Mouse (Mus musculus): Measurements from ENCODE around the gene Nploc4. TPM values are rescaled to one million over a fixed set of nuclear protein-coding genes. Genes with fewer than 3 reads are reported as not detected.
"Not testable (repeated sequence)": the region's sequence is repeated elsewhere in the genome, so short reads cannot be mapped to it uniquely, and the experiment has no call there.

Nploc4 gene
- polyA plus RNA-seq, 1 experiment from 2014 or later = 15.6 TPM

DNA sequence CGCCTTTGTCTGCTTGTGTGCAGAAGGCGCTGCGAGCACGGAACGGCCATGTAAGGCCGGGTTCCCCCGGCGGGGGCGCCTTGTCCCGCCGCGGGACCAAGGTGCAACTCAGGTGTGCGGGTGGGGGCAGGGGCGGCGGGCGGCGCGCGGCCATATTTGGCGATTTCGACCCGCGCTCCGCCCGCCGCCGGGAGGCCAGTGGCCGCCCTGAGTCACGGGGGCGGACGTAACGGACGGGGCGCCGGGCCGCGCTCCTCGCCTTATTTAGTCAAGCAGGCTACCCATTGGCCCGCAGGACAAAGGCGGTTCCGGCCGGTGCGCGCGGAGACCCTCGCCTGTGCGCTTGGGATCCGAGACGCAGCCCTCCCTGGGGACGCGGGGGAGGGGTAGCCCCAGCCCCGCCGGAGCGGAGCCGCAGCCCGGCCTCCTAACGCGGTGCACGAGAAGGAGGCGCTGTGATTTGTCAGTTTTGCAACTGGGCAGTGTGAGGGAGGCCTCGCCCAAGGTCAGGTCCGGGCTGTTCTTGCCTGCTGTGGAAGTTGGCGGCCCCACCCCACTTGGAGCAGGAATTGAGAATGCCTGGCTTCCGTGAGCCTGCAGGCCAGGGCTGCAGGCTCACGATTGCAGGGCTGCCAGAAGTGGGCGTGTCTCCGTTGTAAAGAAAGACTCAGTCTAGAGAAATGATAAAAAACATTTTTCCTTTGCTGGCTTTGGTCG lies 87.4 kb downstream of the Nploc4 start:
- Histone ChIP-seq H3K27me3 (replicated peaks; ENCODE audit: control insufficient read depth, insufficient read depth, low read length) (no peaks in the 10 kb centered on the region), H3K4me2 (replicated peaks; ENCODE audit: low read depth) (peak overlapping the region; percentile 80), H3K36me3 (ENCODE audit: control insufficient read depth, insufficient read depth) (peaks cover 9% of the 10 kb centered on the region), H3K27ac (ENCODE audit: low read depth, low read length) (peak overlapping the region; percentile 99), H3K4me3 (ENCODE audit: low read depth, low read length) (peak overlapping the region; percentile 91), H3K9me3 (ENCODE audit: control insufficient read depth) (no peaks in the 10 kb centered on the region), H3K4me1 (replicated peaks; ENCODE audit: control insufficient read depth, insufficient read depth, low read length) (no peaks in the 10 kb centered on the region; the same call in 1 of the 2 replicates), H3K9ac (ENCODE audit: low read depth, low read length) (peak overlapping the region; percentile 100)
- peak; percentile 19 for TF ChIP-seq CTCF (IDR thresholded peaks at IDR 0.05; ENCODE audit: low read depth)
- peak; percentile 68 for ATAC-seq
- WGBS = under 1% methylated on average over 68 of the region's 68 CpGs

DNA sequence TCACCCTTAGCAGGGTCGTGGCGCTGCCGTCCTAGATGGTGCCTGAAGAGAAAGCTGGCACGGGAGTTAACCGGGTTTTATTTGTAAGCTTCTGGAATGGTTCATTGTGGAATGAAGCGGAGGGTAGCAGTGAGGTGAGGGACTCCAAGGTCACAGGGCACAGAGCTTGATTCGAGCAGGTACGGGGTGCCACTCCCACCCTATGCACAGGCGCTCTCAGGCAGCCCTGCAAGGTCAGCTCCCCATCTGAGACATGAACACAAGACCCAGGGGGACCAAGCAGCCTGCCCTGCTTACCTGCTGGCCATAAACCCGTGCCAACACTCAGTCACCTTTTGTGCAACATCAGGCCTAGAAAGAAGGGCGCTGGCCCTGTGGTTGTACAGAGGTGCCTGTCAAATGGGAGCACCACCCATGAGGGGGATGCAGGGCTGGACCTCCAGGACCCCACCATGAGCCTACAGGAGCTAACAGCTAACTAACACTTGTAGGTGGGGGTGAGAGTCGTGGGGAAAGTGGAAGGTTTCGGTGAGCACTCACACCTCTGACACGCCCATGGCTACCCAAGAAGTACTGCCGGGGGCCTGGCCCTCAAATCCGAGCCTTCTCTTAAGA lies 88.0 kb downstream of the Nploc4 start:
- H3K4me2 ChIP-seq (replicated peaks; ENCODE audit: low read depth) = peak overlapping the region; percentile 80
- H3K4me1 ChIP-seq (replicated peaks; ENCODE audit: control insufficient read depth, insufficient read depth, low read length) = no peaks in the 10 kb centered on the region; the same call in 1 of the 2 replicates
- H3K27ac ChIP-seq (ENCODE audit: low read depth, low read length) = peak overlapping the region; percentile 99
- no peaks in the 10 kb centered on the region for H3K27me3 ChIP-seq (replicated peaks; ENCODE audit: control insufficient read depth, insufficient read depth, low read length)
- H3K9ac ChIP-seq (ENCODE audit: low read depth, low read length) = peak overlapping the region; percentile 100
- ATAC-seq = peak; percentile 2
- H3K4me3 ChIP-seq (ENCODE audit: low read depth, low read length) = peak overlapping the region; percentile 91
- no peaks in the 10 kb centered on the region for H3K9me3 ChIP-seq (ENCODE audit: control insufficient read depth)
- H3K36me3 ChIP-seq (ENCODE audit: control insufficient read depth, insufficient read depth) = peaks cover 14% of the 10 kb centered on the region
- TF ChIP-seq CTCF (IDR thresholded peaks at IDR 0.05; ENCODE audit: low read depth) = no peak
- WGBS = 3% methylated on average over 16 of the region's 16 CpGs

DNA sequence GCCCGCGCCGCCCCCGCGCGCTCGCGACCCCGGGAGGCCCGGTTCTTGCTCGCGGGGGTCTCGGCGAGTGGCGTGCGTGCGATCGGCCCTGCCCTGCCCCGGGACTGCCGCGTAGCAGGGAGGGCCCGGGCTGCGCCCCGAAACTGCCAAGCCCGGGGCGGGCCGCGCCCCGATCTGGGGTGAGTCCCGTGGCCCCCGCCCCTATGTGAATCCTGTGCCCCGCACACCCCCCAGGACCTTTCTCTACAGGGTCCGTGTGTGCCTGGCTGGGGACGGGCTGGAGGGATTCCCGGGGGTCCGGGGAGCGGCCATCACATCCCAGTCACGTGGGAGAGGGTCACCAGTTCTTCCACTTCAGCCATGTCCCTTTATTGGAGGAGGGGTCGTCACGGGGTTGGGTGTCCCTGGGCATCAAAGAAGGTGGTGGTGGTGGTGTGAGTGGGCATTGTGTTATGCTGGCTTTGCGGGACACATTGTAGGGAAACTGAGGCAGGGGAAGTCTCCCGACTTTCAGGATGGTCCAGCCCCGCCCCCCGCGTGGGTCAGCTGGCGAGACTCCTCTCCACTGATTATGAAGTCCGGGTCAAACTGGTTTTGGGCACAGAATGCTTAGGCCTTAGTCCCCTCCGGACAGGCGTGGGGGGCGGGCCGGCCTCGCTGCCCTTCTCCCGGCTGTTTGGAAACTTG lies 88.7 kb downstream of the Nploc4 start:
- no peaks in the 10 kb centered on the region; the same call in 1 of the 2 replicates for H3K4me1 ChIP-seq (replicated peaks; ENCODE audit: control insufficient read depth, insufficient read depth, low read length)
- WGBS = 1% methylated on average over 50 of the region's 53 CpGs
- H3K9me3 ChIP-seq (ENCODE audit: control insufficient read depth) = no peaks in the 10 kb centered on the region
- peak overlapping the region; percentile 80 for H3K4me2 ChIP-seq (replicated peaks; ENCODE audit: low read depth)
- H3K36me3 ChIP-seq (ENCODE audit: control insufficient read depth, insufficient read depth) = peaks cover 14% of the 10 kb centered on the region
- peak overlapping the region; percentile 100 for H3K9ac ChIP-seq (ENCODE audit: low read depth, low read length)
- H3K27ac ChIP-seq (ENCODE audit: low read depth, low read length) = peak overlapping the region; percentile 99
- no peak for TF ChIP-seq CTCF (IDR thresholded peaks at IDR 0.05; ENCODE audit: low read depth)
- peak overlapping the region; percentile 91 for H3K4me3 ChIP-seq (ENCODE audit: low read depth, low read length)
- H3K27me3 ChIP-seq (replicated peaks; ENCODE audit: control insufficient read depth, insufficient read depth, low read length) = no peaks in the 10 kb centered on the region
- ATAC-seq = peak; percentile 18

DNA sequence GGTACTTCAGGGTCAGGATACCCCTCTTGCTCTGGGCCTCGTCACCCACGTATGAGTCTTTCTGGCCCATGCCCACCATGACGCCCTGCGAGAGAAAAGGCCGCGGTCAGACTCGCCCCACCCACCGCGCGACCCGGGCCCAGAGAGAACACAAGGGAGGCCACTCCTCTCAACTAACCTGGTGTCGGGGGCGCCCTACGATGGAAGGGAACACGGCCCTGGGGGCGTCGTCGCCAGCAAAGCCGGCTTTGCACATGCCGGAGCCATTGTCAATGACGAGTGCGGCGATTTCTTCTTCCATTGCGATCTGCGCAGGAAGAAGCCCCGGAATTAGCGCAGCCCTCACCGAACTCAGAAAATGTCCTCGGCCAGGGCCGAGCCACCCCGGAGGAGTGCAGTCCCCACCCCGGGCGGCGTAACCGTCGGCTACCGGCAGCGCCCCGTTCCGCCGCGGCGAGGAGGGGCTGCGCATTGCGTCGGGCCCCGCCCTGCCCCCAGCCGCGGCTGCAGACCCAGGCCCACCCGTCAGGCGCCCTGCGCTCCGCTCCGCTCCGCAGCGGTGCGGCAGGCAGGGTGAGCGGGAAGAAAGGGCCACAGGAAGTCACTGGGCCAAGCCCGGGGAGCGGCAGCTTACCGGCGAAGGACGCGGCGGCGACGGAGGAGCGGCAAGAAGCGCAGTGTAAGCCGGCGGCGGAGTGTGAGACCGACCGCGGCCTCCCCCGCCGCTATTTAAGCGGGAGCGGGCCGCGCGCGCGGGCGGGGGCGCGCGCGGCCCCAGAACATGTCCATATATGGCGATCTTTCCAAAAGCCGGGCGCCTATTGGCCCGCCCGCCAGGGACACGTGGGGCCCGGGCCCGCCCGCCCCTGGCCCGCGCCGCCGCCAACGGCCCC lies 89.5 kb downstream of the Nploc4 start, which contains the start of gene Actg1:
Gene Actg1 (minus strand): TSS at position 752 of the 893 bp plus-strand sequence.
- no peaks in the 10 kb centered on the region for H3K9me3 ChIP-seq (ENCODE audit: control insufficient read depth)
- peaks cover 14% of the 10 kb centered on the region for H3K36me3 ChIP-seq (ENCODE audit: control insufficient read depth, insufficient read depth)
- no peaks in the 10 kb centered on the region; the same call in 1 of the 2 replicates for H3K4me1 ChIP-seq (replicated peaks; ENCODE audit: control insufficient read depth, insufficient read depth, low read length)
- TF ChIP-seq CTCF (IDR thresholded peaks at IDR 0.05; ENCODE audit: low read depth) = no peak
- H3K4me2 ChIP-seq (replicated peaks; ENCODE audit: low read depth) = peak within 1 kb of the TSS; percentile 80
- WGBS = 4% methylated on average over 75 of the region's 103 CpGs
- H3K27ac ChIP-seq (ENCODE audit: low read depth, low read length) = peak within 1 kb of the TSS; percentile 99
- no peaks in the 10 kb centered on the region for H3K27me3 ChIP-seq (replicated peaks; ENCODE audit: control insufficient read depth, insufficient read depth, low read length)
- H3K4me3 ChIP-seq (ENCODE audit: low read depth, low read length) = peak within 1 kb of the TSS; percentile 91
- peak; percentile 67 for ATAC-seq
- peak within 1 kb of the TSS; percentile 100 for H3K9ac ChIP-seq (ENCODE audit: low read depth, low read length)

DNA sequence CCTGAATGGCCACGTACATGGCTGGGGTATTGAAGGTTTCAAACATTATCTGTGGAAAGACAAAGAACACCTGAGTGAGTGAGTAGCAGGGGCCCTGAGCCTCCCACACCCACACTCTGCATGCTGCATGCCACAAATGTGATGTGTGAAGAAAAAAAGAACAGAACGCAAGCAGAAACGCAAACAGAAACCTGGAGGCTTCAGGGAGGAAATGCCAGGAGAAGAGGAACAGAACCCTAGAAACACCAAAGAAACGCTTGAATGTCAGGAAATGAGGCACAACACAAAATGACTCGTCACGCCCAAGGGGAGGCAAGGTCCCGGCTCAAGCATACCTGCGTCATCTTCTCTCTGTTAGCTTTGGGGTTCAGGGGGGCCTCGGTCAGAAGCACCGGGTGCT lies 90.2 kb downstream of the Nploc4 start:
- Histone ChIP-seq H3K9ac (ENCODE audit: low read depth, low read length) (peak overlapping the region; percentile 100), H3K4me2 (replicated peaks; ENCODE audit: low read depth) (peak overlapping the region; percentile 80), H3K27ac (ENCODE audit: low read depth, low read length) (no peak overlapping the region), H3K4me3 (ENCODE audit: low read depth, low read length) (peak overlapping the region; percentile 91), H3K27me3 (replicated peaks; ENCODE audit: control insufficient read depth, insufficient read depth, low read length) (no peaks in the 10 kb centered on the region), H3K36me3 (ENCODE audit: control insufficient read depth, insufficient read depth) (peaks cover 14% of the 10 kb centered on the region), H3K9me3 (ENCODE audit: control insufficient read depth) (no peaks in the 10 kb centered on the region), H3K4me1 (replicated peaks; ENCODE audit: control insufficient read depth, insufficient read depth, low read length) (no peaks in the 10 kb centered on the region; the same call in 1 of the 2 replicates)
- WGBS = 2% methylated on average over 10 of the region's 10 CpGs
- TF ChIP-seq CTCF (IDR thresholded peaks at IDR 0.05; ENCODE audit: low read depth) = no peak
- no peak for ATAC-seq

DNA sequence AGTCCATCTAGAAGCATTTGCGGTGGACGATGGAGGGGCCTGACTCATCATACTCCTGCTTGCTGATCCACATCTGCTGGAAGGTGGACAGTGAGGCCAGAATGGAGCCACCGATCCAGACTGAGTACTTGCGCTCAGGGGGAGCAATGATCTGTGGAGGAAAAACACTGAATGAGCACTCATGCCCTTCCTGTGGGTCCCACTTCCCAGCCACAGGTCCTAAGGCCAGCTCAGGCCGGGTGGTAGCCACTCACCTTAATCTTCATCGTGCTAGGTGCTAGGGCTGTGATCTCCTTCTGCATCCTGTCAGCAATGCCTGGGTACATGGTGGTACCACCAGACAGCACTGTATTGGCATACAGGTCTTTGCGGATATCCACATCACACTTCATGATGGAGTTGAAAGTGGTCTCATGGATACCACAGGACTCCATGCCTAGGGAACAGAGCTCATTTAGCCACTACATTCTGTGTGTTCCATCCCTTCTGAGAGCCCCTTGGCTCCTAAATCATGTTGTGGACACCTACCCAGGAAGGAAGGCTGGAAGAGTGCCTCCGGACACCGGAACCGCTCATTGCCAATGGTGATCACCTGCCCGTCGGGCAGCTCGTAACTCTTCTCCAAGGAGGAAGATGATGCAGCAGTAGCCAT lies 91.0 kb downstream of the Nploc4 start:
- Histone ChIP-seq H3K4me2 (replicated peaks; ENCODE audit: low read depth) (peak overlapping the region; percentile 67), H3K36me3 (ENCODE audit: control insufficient read depth, insufficient read depth) (peaks cover 14% of the 10 kb centered on the region), H3K27ac (ENCODE audit: low read depth, low read length) (peak overlapping the region; percentile 28; the same call in 1 of the 2 replicates), H3K9ac (ENCODE audit: low read depth, low read length) (peak overlapping the region; percentile 40; the same call in 1 of the 2 replicates), H3K4me3 (ENCODE audit: low read depth, low read length) (peak overlapping the region; percentile 48)
- not testable (repeated sequence) for H3K27me3 ChIP-seq (replicated peaks; ENCODE audit: control insufficient read depth, insufficient read depth, low read length); H3K9me3 ChIP-seq (ENCODE audit: control insufficient read depth); H3K4me1 ChIP-seq (replicated peaks; ENCODE audit: control insufficient read depth, insufficient read depth, low read length); ATAC-seq
- 25% methylated on average over 11 of the region's 13 CpGs for WGBS

Measured in intestine, postnatal 0 days (tissue).